Mouse (Mus musculus) bone marrow macrophage, adult 2 months (primary cell): Measurements from ENCODE around the gene Sag. TPM values are rescaled to one million over a fixed set of nuclear protein-coding genes. Genes with fewer than 3 reads are reported as not detected.
A peak's percentile ranks its signal among the peaks of the same experiment; 100 is the strongest.
"Not testable (repeated sequence)": the region's sequence is repeated elsewhere in the genome, so short reads cannot be mapped to it uniquely, and the experiment has no call there.

Experiments
- H3K27ac ChIP-seq: 2 replicates; pipeline ENCODE4 v1.5.1; 2012; ENCODE audit warnings: low read depth, low read length; ENCODE audit not compliant: insufficient read depth
- H3K4me1 ChIP-seq: 2 replicates; pipeline ENCODE4 v1.6.1; 2012; ENCODE audit warnings: low read length; ENCODE audit not compliant: control insufficient read depth, insufficient read depth
- H3K4me3 ChIP-seq: 2 replicates; pipeline ENCODE4 v1.5.1; 2012; ENCODE audit warnings: mild to moderate bottlenecking, low read length, moderate library complexity; ENCODE audit not compliant: insufficient read depth
- CTCF ChIP-seq: IDR thresholded peaks from 2 replicates; pipeline ENCODE4 v1.5.1; 2012; ENCODE audit warnings: low read depth, mild to moderate bottlenecking, low read length, moderate library complexity
- POLR2A ChIP-seq: IDR thresholded peaks from 2 replicates; pipeline ENCODE4 v1.6.1; 2012; ENCODE audit warnings: mild to moderate bottlenecking, low read depth, low read length, borderline replicate concordance
- polyA plus RNA-seq: library from polyadenylated mRNA; stranded (reverse); fragments of >200 nt; gene quantifications from 2 replicates; pipeline ENCODE4 v1.2.4, GENCODE M21; 2012; ENCODE audit not compliant: missing spikeins, insufficient read depth, insufficient read length

The Sag gene
- polyA plus RNA-seq, 1 experiment = 1.2 TPM

- Histone ChIP-seq H3K4me1 (peaks cover 35% of the 10 kb centered on the region), H3K27ac (no peak overlapping the region)
These were observed 8.6 kb downstream of the Sag start for GRCm38 (mm10) chr1:87812061-87812460.

GRCm38 (mm10) chr1:87813155-87813554 lies 9.7 kb downstream of the Sag start:
- TF ChIP-seq CTCF (no peak), POLR2A (no peak)
- Histone ChIP-seq H3K4me3 (no peak overlapping the region), H3K27ac (no peak overlapping the region), H3K4me1 (peaks cover 35% of the 10 kb centered on the region)

More at GRCm38 (mm10) chr1:87812061-87812460, 8.6 kb downstream of the Sag start:
- TF ChIP-seq CTCF (no peak), POLR2A (no peak)
- no peak overlapping the region for H3K4me3 ChIP-seq

- Histone ChIP-seq H3K27ac (peak overlapping the region; percentile 46), H3K4me3 (no peak overlapping the region), H3K4me1 (peaks cover 35% of the 10 kb centered on the region)
- TF ChIP-seq POLR2A (no peak), CTCF (no peak)
These were observed 10.2 kb downstream of the Sag start for GRCm38 (mm10) chr1:87813681-87814080.

- Histone ChIP-seq H3K4me3 (no peak overlapping the region), H3K4me1 (peaks cover 23% of the 10 kb centered on the region), H3K27ac (no peak overlapping the region)
- TF ChIP-seq POLR2A (no peak), CTCF (no peak)
These were observed 21.0 kb downstream of the Sag start for GRCm38 (mm10) chr1:87824420-87824995.

GRCm38 (mm10) chr1:87825281-87825680 lies 21.8 kb downstream of the Sag start:
- H3K4me3 ChIP-seq = no peak overlapping the region
- H3K27ac ChIP-seq = no peak overlapping the region
- peaks cover 30% of the 10 kb centered on the region for H3K4me1 ChIP-seq
- no peak for TF ChIP-seq CTCF

GRCm38 (mm10) chr1:87825991-87826390 lies 22.5 kb downstream of the Sag start:
- TF ChIP-seq CTCF = no peak
- Histone ChIP-seq H3K27ac (no peak overlapping the region), H3K4me1 (peaks cover 34% of the 10 kb centered on the region), H3K4me3 (no peak overlapping the region)

- H3K4me1 ChIP-seq = peaks cover 34% of the 10 kb centered on the region
These were observed 23.0 kb downstream of the Sag start for GRCm38 (mm10) chr1:87826474-87826873.

GRCm38 (mm10) chr1:87827476-87827875 lies 24.0 kb downstream of the Sag start:
- H3K27ac ChIP-seq = peak overlapping the region; percentile 100
- not testable (repeated sequence) for H3K4me3 ChIP-seq
- peaks cover 34% of the 10 kb centered on the region for H3K4me1 ChIP-seq

More at GRCm38 (mm10) chr1:87826474-87826873, 23.0 kb downstream of the Sag start:
- no peak overlapping the region for H3K4me3 ChIP-seq
- TF ChIP-seq CTCF = no peak
- no peak for TF ChIP-seq POLR2A
- no peak overlapping the region for H3K27ac ChIP-seq

GRCm38 (mm10) chr1:87828185-87828584 lies 24.7 kb downstream of the Sag start:
- TF ChIP-seq CTCF (no peak), POLR2A (0 out of 2 replicates have a peak, but pooled peaks have one; percentile 56)
- H3K4me3 ChIP-seq = no peak overlapping the region
- H3K27ac ChIP-seq = peak overlapping the region; percentile 100
- peaks cover 34% of the 10 kb centered on the region for H3K4me1 ChIP-seq

- TF ChIP-seq POLR2A (0 out of 2 replicates have a peak, but pooled peaks have one; percentile 47), CTCF (no peak)
- Histone ChIP-seq H3K4me1 (peaks cover 34% of the 10 kb centered on the region), H3K4me3 (no peak overlapping the region), H3K27ac (peak overlapping the region; percentile 90)
These were observed 25.6 kb downstream of the Sag start for GRCm38 (mm10) chr1:87828926-87829580.
